Mouse (Mus musculus): ENCODE measurements around the gene Wnk2. TPM values are rescaled to one million over a fixed set of nuclear protein-coding genes. Genes with fewer than 3 reads are reported as not detected.

Gene Wnk2
- polyA plus RNA-seq, 1 experiment from 2014 or later, result 1.4 TPM

- H3K27me3 ChIP-seq, result no peaks in the 10 kb centered on the region
- no peak for ATAC-seq (replicated peaks; ENCODE audit: insufficient number of reproducible peaks, insufficient read depth, low FRiP score, low read depth)
- 76% methylated on average over 8 of the region's 8 CpGs for WGBS
- H3K4me1 ChIP-seq (replicated peaks), result no peaks in the 10 kb centered on the region; the same call in 1 of the 2 replicates
- H3K36me3 ChIP-seq, result no peaks in the 10 kb centered on the region
- no peak overlapping the region for H3K4me2 ChIP-seq
- H3K9ac ChIP-seq, result no peak overlapping the region
- no peak overlapping the region for H3K4me3 ChIP-seq
- no peaks in the 10 kb centered on the region for H3K9me3 ChIP-seq (replicated peaks)
- no peak overlapping the region for H3K27ac ChIP-seq
These were observed 35.2 kb downstream of the Wnk2 start for GRCm38 (mm10) chr13:49112652-49113051.

GRCm38 (mm10) chr13:49109665-49110064, 38.1 kb downstream of the Wnk2 start:
- Histone ChIP-seq H3K9me3 (replicated peaks) (no peaks in the 10 kb centered on the region), H3K27me3 (no peaks in the 10 kb centered on the region), H3K36me3 (no peaks in the 10 kb centered on the region), H3K4me2 (no peak overlapping the region), H3K4me3 (no peak overlapping the region), H3K9ac (no peak overlapping the region), H3K27ac (no peak overlapping the region), H3K4me1 (replicated peaks) (no peaks in the 10 kb centered on the region; the same call in 1 of the 2 replicates)
- ATAC-seq (replicated peaks; ENCODE audit: insufficient number of reproducible peaks, insufficient read depth, low FRiP score, low read depth), result no peak
- 74% methylated on average over 3 of the region's 3 CpGs for WGBS

- H3K4me2 ChIP-seq, result no peak overlapping the region
- peaks cover 2% of the 10 kb centered on the region; the same call in 1 of the 2 replicates for H3K4me1 ChIP-seq (replicated peaks)
- no peaks in the 10 kb centered on the region for H3K9me3 ChIP-seq (replicated peaks)
- H3K4me3 ChIP-seq, result no peak overlapping the region
- H3K36me3 ChIP-seq, result no peaks in the 10 kb centered on the region
- WGBS, result 80% methylated on average over 8 of the region's 8 CpGs
- H3K9ac ChIP-seq, result no peak overlapping the region
- no peak for ATAC-seq (replicated peaks; ENCODE audit: insufficient number of reproducible peaks, insufficient read depth, low FRiP score, low read depth)
- H3K27me3 ChIP-seq, result no peaks in the 10 kb centered on the region
- no peak overlapping the region for H3K27ac ChIP-seq
These were observed 39.5 kb downstream of the Wnk2 start for GRCm38 (mm10) chr13:49108119-49108846.

- H3K4me1 ChIP-seq (replicated peaks), result peaks cover 20% of the 10 kb centered on the region
- no peak overlapping the region for H3K4me2 ChIP-seq
- ATAC-seq (replicated peaks; ENCODE audit: insufficient number of reproducible peaks, insufficient read depth, low FRiP score, low read depth), result no peak
- H3K9ac ChIP-seq, result no peak overlapping the region
- no peaks in the 10 kb centered on the region for H3K36me3 ChIP-seq
- H3K27me3 ChIP-seq, result no peaks in the 10 kb centered on the region
- no peaks in the 10 kb centered on the region for H3K9me3 ChIP-seq (replicated peaks)
- no peak overlapping the region for H3K4me3 ChIP-seq
- WGBS, result 78% methylated on average over 1 of the region's 1 CpGs
- H3K27ac ChIP-seq, result no peak overlapping the region
These were observed 43.9 kb downstream of the Wnk2 start for GRCm38 (mm10) chr13:49103913-49104312.

GRCm38 (mm10) chr13:49103235-49103634, 44.6 kb downstream of the Wnk2 start:
- no peaks in the 10 kb centered on the region for H3K27me3 ChIP-seq
- peaks cover 20% of the 10 kb centered on the region for H3K4me1 ChIP-seq (replicated peaks)
- H3K36me3 ChIP-seq, result no peaks in the 10 kb centered on the region
- H3K4me3 ChIP-seq, result no peak overlapping the region
- 71% methylated on average over 7 of the region's 7 CpGs for WGBS
- H3K9ac ChIP-seq, result no peak overlapping the region
- no peak overlapping the region for H3K27ac ChIP-seq
- H3K4me2 ChIP-seq, result no peak overlapping the region
- no peak for ATAC-seq (replicated peaks; ENCODE audit: insufficient number of reproducible peaks, insufficient read depth, low FRiP score, low read depth)
- H3K9me3 ChIP-seq (replicated peaks), result no peaks in the 10 kb centered on the region

GRCm38 (mm10) chr13:49100417-49100816, 47.4 kb downstream of the Wnk2 start:
- Histone ChIP-seq H3K9ac (no peak overlapping the region), H3K9me3 (replicated peaks) (no peaks in the 10 kb centered on the region), H3K36me3 (no peaks in the 10 kb centered on the region), H3K4me3 (no peak overlapping the region), H3K27ac (peak overlapping the region; percentile 55), H3K4me2 (no peak overlapping the region), H3K4me1 (replicated peaks) (peaks cover 20% of the 10 kb centered on the region), H3K27me3 (no peaks in the 10 kb centered on the region)
- WGBS, result 27% methylated on average over 1 of the region's 1 CpGs
- peak; percentile 70; the same call in 1 of the 2 replicates for ATAC-seq (replicated peaks; ENCODE audit: insufficient number of reproducible peaks, insufficient read depth, low FRiP score, low read depth)

- 77% methylated on average over 4 of the region's 4 CpGs for WGBS
- no peak overlapping the region for H3K4me2 ChIP-seq
- H3K9me3 ChIP-seq (replicated peaks), result no peaks in the 10 kb centered on the region
- no peak overlapping the region for H3K9ac ChIP-seq
- H3K36me3 ChIP-seq, result no peaks in the 10 kb centered on the region
- no peak overlapping the region for H3K27ac ChIP-seq
- no peaks in the 10 kb centered on the region for H3K27me3 ChIP-seq
- ATAC-seq (replicated peaks; ENCODE audit: insufficient number of reproducible peaks, insufficient read depth, low FRiP score, low read depth), result no peak
- no peak overlapping the region for H3K4me3 ChIP-seq
- peaks cover 14% of the 10 kb centered on the region for H3K4me1 ChIP-seq (replicated peaks)
These were observed 51.0 kb downstream of the Wnk2 start for GRCm38 (mm10) chr13:49096826-49097225.

- 60% methylated on average over 6 of the region's 6 CpGs for WGBS
- H3K9ac ChIP-seq, result no peak overlapping the region
- no peaks in the 10 kb centered on the region for H3K36me3 ChIP-seq
- no peaks in the 10 kb centered on the region for H3K27me3 ChIP-seq
- H3K9me3 ChIP-seq (replicated peaks), result no peaks in the 10 kb centered on the region
- H3K4me3 ChIP-seq, result no peak overlapping the region
- H3K27ac ChIP-seq, result no peak overlapping the region
- no peaks in the 10 kb centered on the region for H3K4me1 ChIP-seq (replicated peaks)
- ATAC-seq (replicated peaks; ENCODE audit: insufficient number of reproducible peaks, insufficient read depth, low FRiP score, low read depth), result no peak
- no peak overlapping the region for H3K4me2 ChIP-seq
These were observed 53.1 kb downstream of the Wnk2 start for GRCm38 (mm10) chr13:49094667-49095066.

GRCm38 (mm10) chr13:49093471-49093891, 54.3 kb downstream of the Wnk2 start:
- no peak overlapping the region for H3K9ac ChIP-seq
- H3K4me3 ChIP-seq, result no peak overlapping the region
- H3K4me2 ChIP-seq, result no peak overlapping the region
- no peaks in the 10 kb centered on the region for H3K36me3 ChIP-seq
- 65% methylated on average over 9 of the region's 9 CpGs for WGBS
- H3K27ac ChIP-seq, result no peak overlapping the region
- no peaks in the 10 kb centered on the region for H3K27me3 ChIP-seq
- no peaks in the 10 kb centered on the region for H3K9me3 ChIP-seq (replicated peaks)
- ATAC-seq (replicated peaks; ENCODE audit: insufficient number of reproducible peaks, insufficient read depth, low FRiP score, low read depth), result no peak
- H3K4me1 ChIP-seq (replicated peaks), result no peaks in the 10 kb centered on the region

GRCm38 (mm10) chr13:49092596-49092995, 55.2 kb downstream of the Wnk2 start:
- no peaks in the 10 kb centered on the region for H3K36me3 ChIP-seq
- ATAC-seq (replicated peaks; ENCODE audit: insufficient number of reproducible peaks, insufficient read depth, low FRiP score, low read depth), result no peak
- H3K9me3 ChIP-seq (replicated peaks), result no peaks in the 10 kb centered on the region
- no peak overlapping the region for H3K4me3 ChIP-seq
- H3K9ac ChIP-seq, result no peak overlapping the region
- WGBS, result 79% methylated on average over 9 of the region's 9 CpGs
- no peak overlapping the region for H3K4me2 ChIP-seq
- H3K4me1 ChIP-seq (replicated peaks), result peaks cover 4% of the 10 kb centered on the region
- H3K27ac ChIP-seq, result no peak overlapping the region
- no peaks in the 10 kb centered on the region for H3K27me3 ChIP-seq

- no peaks in the 10 kb centered on the region for H3K27me3 ChIP-seq
- WGBS, result 90% methylated on average over 1 of the region's 1 CpGs
- no peak overlapping the region for H3K27ac ChIP-seq
- H3K4me3 ChIP-seq, result no peak overlapping the region
- peaks cover 18% of the 10 kb centered on the region for H3K4me1 ChIP-seq (replicated peaks)
- ATAC-seq (replicated peaks; ENCODE audit: insufficient number of reproducible peaks, insufficient read depth, low FRiP score, low read depth), result no peak
- H3K9me3 ChIP-seq (replicated peaks), result no peaks in the 10 kb centered on the region
- no peak overlapping the region for H3K4me2 ChIP-seq
- H3K36me3 ChIP-seq, result no peaks in the 10 kb centered on the region
- no peak overlapping the region for H3K9ac ChIP-seq
These were observed 57.6 kb downstream of the Wnk2 start for GRCm38 (mm10) chr13:49090176-49090575.

- WGBS, result 89% methylated on average over 6 of the region's 6 CpGs
- ATAC-seq (replicated peaks; ENCODE audit: insufficient number of reproducible peaks, insufficient read depth, low FRiP score, low read depth), result no peak
- Histone ChIP-seq H3K27ac (no peak overlapping the region), H3K27me3 (no peaks in the 10 kb centered on the region), H3K4me2 (no peak overlapping the region), H3K9ac (no peak overlapping the region), H3K9me3 (replicated peaks) (no peaks in the 10 kb centered on the region), H3K4me3 (no peak overlapping the region), H3K4me1 (replicated peaks) (peaks cover 18% of the 10 kb centered on the region), H3K36me3 (no peaks in the 10 kb centered on the region)
These were observed 58.9 kb downstream of the Wnk2 start for GRCm38 (mm10) chr13:49088874-49089273.

All from heart, embryonic 15.5 days (tissue).